Mouse (Mus musculus): ENCODE data around the gene Src. TPM values are rescaled to one million over a fixed set of nuclear protein-coding genes. Genes with fewer than 3 reads are reported as not detected.

Gene Src
- polyA plus RNA-seq, 1 experiment from 2014 or later: 18.9 TPM

DNA sequence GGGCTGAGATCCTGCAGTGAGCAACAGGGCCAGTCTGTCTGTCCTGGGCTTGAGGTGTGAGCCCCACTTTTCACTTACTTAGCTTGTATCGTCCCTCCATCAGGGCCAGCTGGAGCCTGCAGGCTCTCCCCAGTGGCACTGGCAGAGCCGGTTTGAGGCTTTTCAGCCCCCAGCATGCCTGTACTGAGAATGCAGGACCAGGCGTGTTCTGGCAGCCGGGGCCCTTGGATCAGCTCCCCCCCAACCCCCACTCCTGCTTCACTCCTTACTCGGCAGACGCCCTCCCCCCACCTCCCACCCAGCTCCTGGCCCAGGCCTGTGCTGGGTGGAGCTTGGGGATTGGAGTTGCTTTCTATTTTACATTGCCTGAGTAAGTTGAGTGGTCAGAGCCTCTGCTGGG is 16.3 kb downstream of the Src start:
- H3K9ac ChIP-seq: peak overlapping the region; percentile 26
- H3K36me3 ChIP-seq (ENCODE audit: insufficient read depth): peaks cover 56% of the 10 kb centered on the region
- H3K4me1 ChIP-seq (ENCODE audit: insufficient read depth): peaks cover 18% of the 10 kb centered on the region; the same call in 1 of the 2 replicates
- peak overlapping the region; percentile 33; the same call in 1 of the 2 replicates for H3K4me2 ChIP-seq
- TF ChIP-seq CTCF (IDR thresholded peaks at IDR 0.05; ENCODE audit: low read depth): no peak
- no peak overlapping the region for H3K4me3 ChIP-seq (ENCODE audit: low read depth, low read length)
- peak; percentile 80 for ATAC-seq (ENCODE audit: insufficient read depth)
- peak; percentile 75 for DNase-seq
- peak overlapping the region; percentile 93 for H3K27ac ChIP-seq (ENCODE audit: low read depth)
- H3K9me3 ChIP-seq (ENCODE audit: low read depth, low read length): no peaks in the 10 kb centered on the region
- 5% methylated on average over 6 of the region's 6 CpGs for WGBS
- H3K27me3 ChIP-seq (ENCODE audit: insufficient read depth, low read length): no peaks in the 10 kb centered on the region

DNA sequence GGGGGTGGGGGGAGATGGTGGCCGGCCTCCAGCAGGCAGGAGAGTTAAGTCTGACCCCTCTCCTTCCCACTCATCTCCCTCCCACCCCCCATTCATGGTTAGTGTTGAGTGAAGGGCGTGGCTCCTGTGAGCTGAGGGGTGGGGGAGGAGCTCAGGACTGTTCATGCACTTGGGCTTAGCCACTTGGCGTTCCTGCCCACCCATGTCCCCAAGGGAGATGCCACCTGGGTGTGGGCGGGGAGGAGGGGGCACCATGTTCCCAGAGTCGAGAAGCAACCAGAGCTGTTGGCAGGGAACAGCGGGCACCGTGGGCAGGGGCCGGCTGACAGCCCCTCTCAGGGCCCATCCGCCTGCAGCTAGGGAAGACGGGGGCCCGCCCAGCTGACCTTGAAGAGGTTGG is 18.3 kb downstream of the Src start:
- Histone ChIP-seq H3K9ac (no peak overlapping the region), H3K4me1 (ENCODE audit: insufficient read depth) (peaks cover 18% of the 10 kb centered on the region; the same call in 1 of the 2 replicates), H3K36me3 (ENCODE audit: insufficient read depth) (peaks cover 63% of the 10 kb centered on the region), H3K9me3 (ENCODE audit: low read depth, low read length) (no peaks in the 10 kb centered on the region), H3K4me2 (no peak overlapping the region), H3K27ac (ENCODE audit: low read depth) (no peak overlapping the region), H3K27me3 (ENCODE audit: insufficient read depth, low read length) (no peaks in the 10 kb centered on the region), H3K4me3 (ENCODE audit: low read depth, low read length) (no peak overlapping the region)
- no peak for TF ChIP-seq CTCF (IDR thresholded peaks at IDR 0.05; ENCODE audit: low read depth)
- WGBS: 72% methylated on average over 11 of the region's 11 CpGs
- no peak for ATAC-seq (ENCODE audit: insufficient read depth)
- no peak for DNase-seq

DNA sequence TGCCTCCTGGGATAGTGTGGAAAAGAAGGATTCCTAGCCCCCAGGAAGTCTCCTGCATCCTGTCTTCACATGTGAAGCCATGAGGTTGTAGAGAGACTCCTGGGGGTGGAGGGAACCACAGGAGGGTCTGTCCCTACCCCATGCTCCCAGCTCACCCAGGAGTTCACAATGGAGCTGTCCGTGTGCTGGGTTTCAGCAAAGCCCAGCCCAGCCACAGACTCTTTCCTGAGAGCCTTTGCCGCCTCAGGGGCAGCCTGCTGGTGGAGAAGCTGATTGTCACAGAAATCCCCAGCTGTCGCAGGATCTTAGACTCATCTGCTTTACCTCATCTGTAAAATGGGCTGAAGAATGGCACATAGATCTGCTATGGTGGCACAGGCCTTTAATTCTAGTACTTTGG is 18.9 kb downstream of the Src start:
- no peaks in the 10 kb centered on the region for H3K27me3 ChIP-seq (ENCODE audit: insufficient read depth, low read length)
- no peak overlapping the region for H3K9ac ChIP-seq
- no peak overlapping the region for H3K27ac ChIP-seq (ENCODE audit: low read depth)
- peaks cover 17% of the 10 kb centered on the region; the same call in 1 of the 2 replicates for H3K4me1 ChIP-seq (ENCODE audit: insufficient read depth)
- no peaks in the 10 kb centered on the region for H3K9me3 ChIP-seq (ENCODE audit: low read depth, low read length)
- no peak for DNase-seq
- no peak overlapping the region for H3K4me2 ChIP-seq
- ATAC-seq (ENCODE audit: insufficient read depth): no peak
- WGBS: 82% methylated on average over 3 of the region's 3 CpGs
- TF ChIP-seq CTCF (IDR thresholded peaks at IDR 0.05; ENCODE audit: low read depth): no peak
- H3K36me3 ChIP-seq (ENCODE audit: insufficient read depth): peaks cover 66% of the 10 kb centered on the region
- no peak overlapping the region for H3K4me3 ChIP-seq (ENCODE audit: low read depth, low read length)

DNA sequence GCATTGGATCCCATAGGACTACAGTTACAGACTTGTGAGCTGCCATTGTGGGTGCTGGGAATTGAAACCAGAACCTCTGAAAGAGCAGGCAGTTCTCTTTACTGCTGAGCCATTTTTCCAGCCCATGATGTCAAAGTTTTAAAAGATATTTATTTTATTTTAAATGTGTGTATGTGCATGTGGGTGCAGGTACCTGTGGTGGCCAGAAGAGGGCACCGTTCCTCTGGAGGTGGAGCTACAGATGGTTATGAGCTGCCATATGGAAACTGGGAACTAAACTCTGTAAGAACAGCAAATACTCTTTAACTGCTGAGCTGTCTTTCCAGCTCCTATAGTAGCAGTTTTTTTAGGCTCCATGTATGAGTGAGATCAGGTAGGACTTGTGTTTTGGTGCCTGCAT is 23.1 kb downstream of the Src start:
- Histone ChIP-seq H3K4me1 (ENCODE audit: insufficient read depth) (no peaks in the 10 kb centered on the region; the same call in 1 of the 2 replicates), H3K27ac (ENCODE audit: low read depth) (no peak overlapping the region), H3K4me3 (ENCODE audit: low read depth, low read length) (no peak overlapping the region), H3K27me3 (ENCODE audit: insufficient read depth, low read length) (no peaks in the 10 kb centered on the region), H3K4me2 (no peak overlapping the region), H3K36me3 (ENCODE audit: insufficient read depth) (peaks cover 63% of the 10 kb centered on the region), H3K9me3 (ENCODE audit: low read depth, low read length) (no peaks in the 10 kb centered on the region), H3K9ac (no peak overlapping the region)
- TF ChIP-seq CTCF (IDR thresholded peaks at IDR 0.05; ENCODE audit: low read depth): peak; percentile 35
- no peak for ATAC-seq (ENCODE audit: insufficient read depth)
- 92% methylated on average over 1 of the region's 1 CpGs for WGBS
- DNase-seq: no peak

DNA sequence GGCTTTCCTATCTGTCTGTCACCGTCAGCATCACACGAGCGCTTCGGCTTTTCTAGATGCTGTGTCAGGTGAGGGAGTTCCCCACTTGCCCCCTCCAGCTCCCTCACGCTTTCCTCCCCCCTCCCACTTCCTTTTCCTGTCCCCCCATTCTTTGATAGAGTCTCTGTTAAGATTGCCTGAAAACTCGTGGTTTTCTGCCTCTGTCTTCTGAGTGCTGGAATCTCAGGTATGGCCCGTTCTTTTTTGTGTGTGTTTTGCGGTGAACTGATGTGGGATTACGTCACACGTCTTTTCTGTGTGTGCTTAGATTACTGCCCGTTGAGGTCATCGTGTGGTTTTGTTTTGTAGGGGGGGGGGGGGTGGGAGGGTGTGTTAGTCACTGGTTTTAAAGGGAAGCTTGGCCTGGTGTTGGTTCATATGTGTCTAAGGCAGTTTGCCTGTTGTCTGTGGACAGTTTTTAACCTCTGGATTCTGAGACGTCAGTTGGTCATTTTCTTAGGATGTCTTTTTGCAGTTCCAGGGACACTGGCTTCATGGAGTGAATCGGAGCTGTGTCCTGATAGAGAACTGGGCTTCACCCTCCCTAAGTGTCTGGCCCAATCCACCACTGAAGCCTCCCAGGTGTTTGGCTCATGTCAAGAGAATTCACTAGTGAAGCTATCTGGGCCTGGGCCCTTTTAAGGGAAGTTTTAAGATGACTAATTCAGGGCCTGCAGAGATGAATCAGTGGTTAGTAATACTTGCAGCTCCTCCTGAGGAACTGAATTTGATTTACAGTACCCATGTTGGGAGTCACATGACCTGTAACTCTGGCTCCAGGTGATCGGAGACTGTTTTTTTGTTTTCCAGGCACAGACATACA is 29.3 kb downstream of the Src start:
- H3K36me3 ChIP-seq (ENCODE audit: insufficient read depth): peaks cover 33% of the 10 kb centered on the region
- no peak overlapping the region for H3K9ac ChIP-seq
- H3K27me3 ChIP-seq (ENCODE audit: insufficient read depth, low read length): no peaks in the 10 kb centered on the region
- no peak overlapping the region for H3K4me2 ChIP-seq
- DNase-seq (peak; percentile 32), ATAC-seq (ENCODE audit: insufficient read depth) (no peak)
- WGBS: 67% methylated on average over 15 of the region's 15 CpGs
- H3K4me3 ChIP-seq (ENCODE audit: low read depth, low read length): no peak overlapping the region
- TF ChIP-seq CTCF (IDR thresholded peaks at IDR 0.05; ENCODE audit: low read depth): no peak
- H3K4me1 ChIP-seq (ENCODE audit: insufficient read depth): no peaks in the 10 kb centered on the region; the same call in 1 of the 2 replicates
- H3K9me3 ChIP-seq (ENCODE audit: low read depth, low read length): no peaks in the 10 kb centered on the region
- H3K27ac ChIP-seq (ENCODE audit: low read depth): no peak overlapping the region

DNA sequence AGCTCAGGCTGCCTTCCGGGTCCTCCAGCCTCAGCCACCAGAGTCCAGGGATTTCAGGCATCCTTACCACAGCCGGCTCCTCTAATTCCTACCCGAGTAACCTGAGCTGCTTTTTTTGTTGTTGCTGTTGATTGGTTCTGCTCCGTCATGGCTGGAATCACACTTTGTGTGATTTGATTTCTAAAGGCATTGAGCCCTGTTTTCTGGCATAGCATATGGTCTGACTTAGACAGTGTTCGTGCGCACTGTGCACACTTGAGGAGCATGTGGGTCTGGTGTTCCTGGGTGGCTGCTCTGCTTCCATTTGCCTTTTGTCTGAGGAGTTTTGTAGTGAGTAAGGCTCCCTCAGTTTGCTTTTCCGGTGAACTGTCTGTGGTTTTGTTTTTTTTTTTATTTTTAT is 30.1 kb downstream of the Src start:
- Histone ChIP-seq H3K4me1 (ENCODE audit: insufficient read depth) (no peaks in the 10 kb centered on the region; the same call in 1 of the 2 replicates), H3K4me2 (no peak overlapping the region), H3K27ac (ENCODE audit: low read depth) (no peak overlapping the region), H3K4me3 (ENCODE audit: low read depth, low read length) (no peak overlapping the region), H3K27me3 (ENCODE audit: insufficient read depth, low read length) (no peaks in the 10 kb centered on the region), H3K9me3 (ENCODE audit: low read depth, low read length) (no peaks in the 10 kb centered on the region), H3K9ac (no peak overlapping the region), H3K36me3 (ENCODE audit: insufficient read depth) (peaks cover 32% of the 10 kb centered on the region)
- ATAC-seq (ENCODE audit: insufficient read depth) (no peak), DNase-seq (no peak)
- WGBS: 90% methylated on average over 7 of the region's 7 CpGs
- no peak for TF ChIP-seq CTCF (IDR thresholded peaks at IDR 0.05; ENCODE audit: low read depth)

DNA sequence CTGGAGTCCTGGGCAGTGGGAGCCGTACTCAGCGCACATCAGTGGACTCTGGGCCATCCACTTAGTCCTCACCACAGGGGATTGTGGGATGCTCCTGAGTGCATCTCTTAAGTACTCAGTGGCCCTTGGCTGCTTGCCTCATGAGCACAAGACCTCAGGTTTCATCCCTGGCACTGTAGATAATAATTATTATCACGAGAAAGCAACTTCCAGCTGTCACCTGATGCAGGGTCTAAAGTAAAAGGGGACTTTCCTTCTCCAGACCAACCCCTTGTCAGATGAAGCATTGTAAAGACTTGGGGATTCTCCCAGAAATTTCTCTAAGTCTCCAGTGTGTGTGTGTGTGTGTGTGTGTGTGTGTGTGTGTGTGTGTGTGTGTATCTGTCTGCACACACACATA is 32.7 kb downstream of the Src start:
- Histone ChIP-seq H3K36me3 (ENCODE audit: insufficient read depth) (peaks cover 34% of the 10 kb centered on the region; the same call in 1 of the 2 replicates), H3K27me3 (ENCODE audit: insufficient read depth, low read length) (no peaks in the 10 kb centered on the region), H3K9me3 (ENCODE audit: low read depth, low read length) (no peaks in the 10 kb centered on the region), H3K4me1 (ENCODE audit: insufficient read depth) (no peaks in the 10 kb centered on the region; the same call in 1 of the 2 replicates), H3K4me2 (no peak overlapping the region), H3K4me3 (ENCODE audit: low read depth, low read length) (no peak overlapping the region), H3K27ac (ENCODE audit: low read depth) (no peak overlapping the region), H3K9ac (no peak overlapping the region)
- ATAC-seq (ENCODE audit: insufficient read depth) (no peak), DNase-seq (no peak)
- WGBS: 90% methylated on average over 3 of the region's 3 CpGs
- no peak for TF ChIP-seq CTCF (IDR thresholded peaks at IDR 0.05; ENCODE audit: low read depth)
